1 mouse cellular context compared by ENCODE assay signal in the genomic region with DNA sequence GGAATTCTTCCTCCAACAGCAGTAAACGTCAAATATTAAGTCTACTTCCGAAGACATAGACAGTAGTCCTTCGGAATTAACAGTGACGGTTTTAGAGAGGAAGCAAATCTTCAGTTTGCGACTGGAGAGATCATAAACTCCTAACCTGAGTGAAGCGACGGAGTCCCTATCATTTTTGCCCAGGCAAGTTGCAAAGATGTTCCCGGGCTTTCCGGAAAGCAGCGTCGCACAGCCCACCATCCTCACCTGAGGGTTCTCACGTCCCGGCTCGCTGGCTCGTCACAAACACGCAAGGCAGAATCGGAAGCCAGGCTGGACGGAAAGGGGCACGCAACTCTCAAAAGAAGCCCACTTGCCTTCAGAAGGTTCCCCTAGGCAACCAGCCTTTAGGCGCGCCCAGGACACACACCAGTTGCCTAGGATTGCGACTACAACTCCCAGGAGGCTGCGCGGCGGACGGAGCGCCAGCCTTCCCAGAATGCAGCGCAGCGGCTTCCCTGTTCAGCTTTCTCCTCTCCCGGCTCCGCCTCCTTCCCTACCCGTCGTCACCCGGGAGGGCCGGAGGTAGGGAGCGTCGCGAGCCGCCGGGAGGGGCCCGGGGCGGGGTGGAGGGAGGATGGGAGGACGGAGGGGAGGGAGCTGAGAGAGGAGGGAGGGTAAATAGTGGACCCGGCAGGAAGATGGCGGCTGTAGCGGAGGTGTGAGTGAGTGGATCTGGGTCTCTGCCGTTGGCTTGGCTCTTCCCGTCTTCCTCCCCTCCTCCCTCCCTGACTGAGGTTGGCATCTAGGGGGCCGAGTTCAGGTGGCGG.
TF ChIP-seq lines count a peak whose summit lies in the region.

A gene (minus strand): TSS at position 499 of the 809 bp plus-strand sequence.
A gene (plus strand): TSS at position 538 of the 809 bp plus-strand sequence.

TF ChIP-seq in CH12.LX, 34 proteins besides CTCF, POLR2A, EP300 and RAD21 (continued from another document):
- peak; percentile 92 for TF ChIP-seq ELF1 (IDR thresholded peaks at IDR 0.05; ENCODE audit: low read depth, low read length)
- TF ChIP-seq ZMIZ1 (IDR thresholded peaks at IDR 0.05; ENCODE audit: low read depth, low read length) = peak; percentile 82
- 0 out of 2 replicates have a peak, but pooled peaks have one; percentile 8 for TF ChIP-seq ETS1 (conservative IDR thresholded peaks at IDR 0.05; ENCODE audit: low read depth, low read length)
- TF ChIP-seq SIN3A (IDR thresholded peaks at IDR 0.05; ENCODE audit: low read length) = peak; percentile 61
- TF ChIP-seq NELFE (IDR thresholded peaks at IDR 0.05; ENCODE audit: low read depth, low read length) = peak; percentile 89
- no peak for TF ChIP-seq CHD1 (IDR thresholded peaks at IDR 0.05; ENCODE audit: low read depth, low read length)
- TF ChIP-seq MAFK (IDR thresholded peaks at IDR 0.05; ENCODE audit: insufficient replicate concordance, low read length) = no peak
- TF ChIP-seq BHLHE40 (IDR thresholded peaks at IDR 0.05; ENCODE audit: low read depth, low read length) = peak; percentile 21; the same call in 1 of the 2 replicates
- TF ChIP-seq JUN (IDR thresholded peaks at IDR 0.05; ENCODE audit: insufficient read depth, low read depth, low read length) = no peak
- peak; percentile 98 for TF ChIP-seq HCFC1 (IDR thresholded peaks at IDR 0.05; ENCODE audit: low read depth, low read length)
- TF ChIP-seq ZC3H11A (IDR thresholded peaks at IDR 0.05; ENCODE audit: low read depth, low read length) = no peak
- peak; percentile 81 for TF ChIP-seq TCF12 (IDR thresholded peaks at IDR 0.05; ENCODE audit: low read depth, low read length)
- peak; percentile 57; the same call in 1 of the 2 replicates for TF ChIP-seq GABPA (IDR thresholded peaks at IDR 0.05; ENCODE audit: insufficient replicate concordance, low read depth, low read length)
- peak; percentile 30; the same call in 1 of the 2 replicates for TF ChIP-seq MYC (IDR thresholded peaks at IDR 0.05; ENCODE audit: low read depth, low read length)
- TF ChIP-seq CHD2 (IDR thresholded peaks at IDR 0.05; ENCODE audit: low read length) = no peak
- TF ChIP-seq IRF4 (IDR thresholded peaks at IDR 0.05; ENCODE audit: low read depth, low read length) = peak; percentile 79; the same call in 1 of the 2 replicates
- peak; percentile 89 for TF ChIP-seq TBP (conservative IDR thresholded peaks at IDR 0.05; ENCODE audit: low read depth, low read length)
